Mouse (Mus musculus) macrophage (primary cell): ENCODE measurements around the gene Ppp2r2d. TPM values are rescaled to one million over a fixed set of nuclear protein-coding genes. Genes with fewer than 3 reads are reported as not detected.

Experiments used
- H3K27ac ChIP-seq: fragments of 350-480 bp; formaldehyde crosslinking; 2 replicates; pipeline ENCODE4 v1.9.0; 2021
- H3K36me3 ChIP-seq: fragments of 350-480 bp; formaldehyde crosslinking; 2 replicates; pipeline ENCODE4 v1.9.0; 2021; ENCODE audit errors: inconsistent target
- H3K4me3 ChIP-seq: fragments of 350-480 bp; formaldehyde crosslinking; 2 replicates; pipeline ENCODE4 v1.9.0; 2021; ENCODE audit errors: inconsistent target
- H3K79me2 ChIP-seq: fragments of 350-480 bp; formaldehyde crosslinking; 2 replicates; pipeline ENCODE4 v1.9.0; 2021; ENCODE audit errors: inconsistent target
- WGBS: methylation state at CpG from one replicate; pipeline ENCODE4 v1.1.7; 2026; ENCODE audit warnings: inconsistent platforms; ENCODE audit not compliant: missing documents; 5-methylcytosine and 5-hydroxymethylcytosine counted together
- polyA plus RNA-seq: library from polyadenylated mRNA; stranded (reverse); fragments of 250-400 nt; gene quantifications from 3 replicates; pipeline ENCODE4 v1.2.4, GENCODE M21; 2018; ENCODE audit warnings: inconsistent platforms

Ppp2r2d gene
- polyA plus RNA-seq, 1 experiment from 2014 or later, result 36.7 TPM

DNA sequence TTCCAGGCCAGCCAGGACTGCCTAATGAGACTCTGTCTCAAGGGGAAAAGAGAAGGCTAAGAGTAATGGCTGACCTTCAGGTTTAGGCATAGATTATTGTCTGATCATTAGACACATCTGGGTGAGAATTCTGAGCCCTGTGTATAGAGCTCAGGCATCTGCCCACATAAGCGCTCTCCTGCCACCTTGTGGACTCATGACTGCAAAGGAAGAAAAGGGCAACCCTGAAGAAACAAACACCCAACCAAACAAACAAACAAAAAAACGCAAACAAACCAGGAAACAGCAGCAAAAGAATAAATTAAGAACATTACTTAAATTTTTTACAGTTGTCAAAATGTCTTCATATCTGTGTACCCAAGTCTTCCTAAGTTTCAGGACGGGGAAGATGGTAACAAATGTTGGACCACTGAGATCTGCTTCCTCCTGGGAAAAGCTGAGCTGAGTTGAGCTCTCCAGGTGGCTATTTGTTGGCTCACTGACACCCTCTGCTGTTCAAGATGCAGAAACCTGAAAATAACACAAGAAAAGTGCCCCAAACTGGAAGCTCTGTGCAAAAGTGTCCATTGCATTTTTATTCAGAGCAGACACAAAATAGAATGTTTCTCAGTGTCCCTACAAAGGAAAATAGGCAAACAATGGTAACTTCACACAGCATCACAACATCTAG lies 78.0 kb downstream of the Ppp2r2d start:
- WGBS, result 8% methylated on average over 3 of the region's 3 CpGs
- no peaks in the 10 kb centered on the region for H3K79me2 ChIP-seq

DNA sequence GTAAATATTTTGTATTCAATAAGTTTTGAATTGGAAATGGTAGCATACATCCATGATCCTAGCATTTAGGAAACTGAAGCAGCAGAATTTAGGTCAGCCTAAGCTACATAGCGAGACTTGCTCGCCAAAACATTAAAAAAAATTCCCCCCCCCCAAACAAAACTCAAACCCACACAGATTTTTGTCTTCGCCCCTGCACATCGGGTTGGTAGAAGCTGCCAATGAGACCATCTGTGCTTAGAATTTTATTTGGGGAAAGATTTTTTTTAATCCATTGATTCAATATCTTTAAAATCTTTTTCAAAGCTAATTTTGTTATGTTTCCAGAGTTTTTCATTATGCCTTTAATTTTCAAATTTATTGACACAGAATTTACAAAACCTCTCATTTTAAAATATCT lies 82.6 kb downstream of the Ppp2r2d start:
- 93% methylated on average over 4 of the region's 4 CpGs for WGBS
- no peak overlapping the region for H3K27ac ChIP-seq
- H3K36me3 ChIP-seq, result no peaks in the 10 kb centered on the region
- no peaks in the 10 kb centered on the region for H3K79me2 ChIP-seq
- H3K4me3 ChIP-seq, result no peak overlapping the region

More for the DNA sequence above, 78.0 kb downstream of the Ppp2r2d start:
- no peak overlapping the region for H3K4me3 ChIP-seq
- H3K36me3 ChIP-seq, result no peaks in the 10 kb centered on the region
- H3K27ac ChIP-seq, result no peak overlapping the region

Other genes starting within 250 kb of the Ppp2r2d start
- 5.9 to 14.9 TPM (median 13.0 TPM) in 3 replicates for gene Mapk1ip1, start 194 bp downstream of the Ppp2r2d start, polyA plus RNA-seq
- gene Bnip3, start 63.4 kb downstream of the Ppp2r2d start, polyA plus RNA-seq, result 17.6 to 23.6 TPM (median 18.6 TPM) in 3 replicates
- gene Jakmip3, start 94.7 kb downstream of the Ppp2r2d start, polyA plus RNA-seq, result not detected in 3 replicates
- not detected in 3 replicates for gene Dpysl4, start 239.9 kb downstream of the Ppp2r2d start, polyA plus RNA-seq